Mouse (Mus musculus) kidney, adult 2 months (tissue): ENCODE measurements around the gene Ppp1r2.

Experiments used
- CTCF ChIP-seq: fragments of 200-500 bp; conservative IDR thresholded peaks from 2 replicates; pipeline ENCODE4 v1.5.1; 2011; ENCODE audit warnings: low read depth, mild to moderate bottlenecking, control low read depth, low read length, moderate library complexity, mixed read lengths; ENCODE audit not compliant: insufficient read depth, insufficient read length
- POLR2A ChIP-seq: fragments of 200-500 bp; IDR thresholded peaks from one replicate; pipeline ENCODE4 v1.6.1; 2011; ENCODE audit warnings: low read depth, low read length, control low read depth

DNA sequence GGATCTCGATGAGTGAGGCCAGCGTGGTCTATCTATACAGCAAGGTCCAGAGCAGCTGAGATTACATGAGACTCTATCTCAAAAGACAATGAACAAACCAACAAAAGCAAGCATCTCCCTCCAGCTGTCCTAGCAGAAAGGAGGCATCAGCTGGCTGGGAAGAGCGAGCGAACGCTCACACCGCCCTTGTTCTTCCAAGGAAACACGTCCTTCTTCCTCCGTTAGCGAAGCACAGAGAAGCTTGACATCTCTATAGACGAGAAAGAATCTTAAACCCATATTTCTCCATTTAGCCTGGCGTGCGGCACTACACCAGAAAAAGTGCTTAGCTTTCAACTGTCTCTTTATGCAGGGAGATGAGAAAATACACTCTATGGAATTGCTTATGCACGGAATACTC is 26.4 kb downstream of the Ppp1r2 start:
- TF ChIP-seq CTCF, result no peak
- no peak for TF ChIP-seq POLR2A
